In genomic region chr13:24551100-24551931, GRCm38 (mm10) we compare ENCODE assay signal across 9 mouse cellular contexts. TPM values are rescaled to one million over a fixed set of nuclear protein-coding genes. Genes with fewer than 3 reads are reported as not detected.
DNase-seq lines count a peak whose midpoint lies in the region; ATAC-seq and TF ChIP-seq lines count a peak whose summit lies in the region.
"Had no signal": no experiment of that assay in that cellular context is flagged by ENCODE, and none has a peak within 500 bp of the region (broad histone marks: within the 10 kb centered on the region; RNA-seq: fewer than 3 reads in every experiment).

No protein-coding gene starts in this region.

- 32% methylated on average over 10 of the region's 14 CpGs for WGBS in heart, embryonic 11.5 days (ENCODE audit: insufficient replicate concordance)
- WGBS in heart, adult 2 months: 28% methylated on average over 14 of the region's 14 CpGs
- 66% methylated on average over 13 of the region's 14 CpGs for WGBS in forebrain, embryonic 12.5 days

- no peaks in the 10 kb centered on the region for H3K36me3 ChIP-seq in heart, embryonic 11.5 days (ENCODE audit: control insufficient read depth, insufficient read depth, low read length)
- no peaks in the 10 kb centered on the region for H3K36me3 ChIP-seq in heart, adult 2 months (ENCODE audit: control insufficient read depth, insufficient read depth, low read length)
- H3K36me3 ChIP-seq in forebrain, embryonic 12.5 days (replicated peaks): no peaks in the 10 kb centered on the region

- ATAC-seq in heart, embryonic 11.5 days (replicated peaks; ENCODE audit: insufficient number of reproducible peaks, low FRiP score, low TSS enrichment): 0 out of 2 replicates have a peak, but pooled peaks have one; percentile 31
- peak; percentile 44; the same call in 1 of the 2 replicates for ATAC-seq in forebrain, embryonic 12.5 days (ENCODE audit: low FRiP score)
- ATAC-seq in megakaryocyte-erythroid progenitor cell, adult 5-6 weeks (replicated peaks; ENCODE audit: low FRiP score, low TSS enrichment, poor library complexity, severe bottlenecking): peak; percentile 93

- TF ChIP-seq EP300 in heart, adult 2 months (IDR thresholded peaks at IDR 0.05; ENCODE audit: insufficient read depth, low read depth, low read length): no peak

- no peak overlapping the region for H3K4me3 ChIP-seq in heart, embryonic 11.5 days (ENCODE audit: low read depth, low read length)
- no peak overlapping the region for H3K4me3 ChIP-seq in heart, adult 2 months
- no peak overlapping the region for H3K4me3 ChIP-seq in forebrain, embryonic 12.5 days (replicated peaks)

- intact Hi-C loops in heart, adult 2 months (cut with DNase I): no loop called here

- H3K79me2 ChIP-seq in heart, adult 2 months (replicated peaks; ENCODE audit: control insufficient read depth, insufficient read depth, low read length): no peaks in the 10 kb centered on the region

- no peaks in the 10 kb centered on the region for H3K9me3 ChIP-seq in heart, embryonic 11.5 days (replicated peaks; ENCODE audit: control insufficient read depth, low read length)
- H3K9me3 ChIP-seq in forebrain, embryonic 12.5 days: no peaks in the 10 kb centered on the region

- DNase-seq in heart, adult 2 months: no peak
- DNase-seq in CD4-positive helper T cell, adult 2 months (ENCODE audit: low read depth, low spot score): peak; percentile 58
- DNase-seq in cerebellum, adult 8-10 months: no peak
- DNase-seq in adrenal gland, postnatal 4 days (ENCODE audit: low spot score in 2 of 2): no peak
- no peak for DNase-seq in right cerebral cortex, postnatal 14 days
- DNase-seq: B cell, adult 2 months had no signal

- no peaks in the 10 kb centered on the region for H3K27me3 ChIP-seq in heart, embryonic 11.5 days (ENCODE audit: control insufficient read depth, insufficient read depth, low read length)
- no peaks in the 10 kb centered on the region for H3K27me3 ChIP-seq in heart, adult 2 months (ENCODE audit: control insufficient read depth, insufficient read depth, low read length)
- no peaks in the 10 kb centered on the region for H3K27me3 ChIP-seq in forebrain, embryonic 12.5 days

- H3K9ac ChIP-seq in heart, embryonic 11.5 days (ENCODE audit: low read depth, low read length): no peak overlapping the region
- no peak overlapping the region for H3K9ac ChIP-seq in heart, adult 2 months (ENCODE audit: low read depth, low read length)
- no peak overlapping the region for H3K9ac ChIP-seq in forebrain, embryonic 12.5 days

- H3K4me2 ChIP-seq in heart, embryonic 11.5 days: peak overlapping the region; percentile 12; the same call in 1 of the 2 replicates
- H3K4me2 ChIP-seq in forebrain, embryonic 12.5 days: no peak overlapping the region

- no peak overlapping the region for H3K27ac ChIP-seq in heart, embryonic 11.5 days (ENCODE audit: low read depth, low read length)
- no peak overlapping the region for H3K27ac ChIP-seq in heart, adult 2 months
- H3K27ac ChIP-seq in forebrain, embryonic 12.5 days: peak overlapping the region; percentile 56; the same call in 1 of the 2 replicates

- no peak for TF ChIP-seq CTCF in heart, adult 2 months (IDR thresholded peaks at IDR 0.05)

- H3K4me1 ChIP-seq in heart, embryonic 11.5 days (ENCODE audit: control insufficient read depth, insufficient read depth, low read length): peaks cover 14% of the 10 kb centered on the region
- H3K4me1 ChIP-seq in heart, adult 2 months (ENCODE audit: control insufficient read depth, insufficient read depth, low read length): no peaks in the 10 kb centered on the region
- peaks cover 29% of the 10 kb centered on the region for H3K4me1 ChIP-seq in forebrain, embryonic 12.5 days

- no peak for TF ChIP-seq POLR2A in heart, adult 2 months (IDR thresholded peaks at IDR 0.05; ENCODE audit: insufficient read depth, low read depth, low read length)

RNA-seq across cellular contexts. Expression of gene Ripor2, which starts 30.7 kb away (rescaled TPM):
- polyA plus RNA-seq in heart, embryonic 11.5 days (2014; fragmentation: Nextera tagmentation; extraction: Ambion mirVana): 5.8 and 6.5 TPM in 2 replicates
- total RNA-seq in heart, adult 2 months (2021): 1 to 10 TPM; 7.4 to 8.2 TPM
- 4.7 and 5.5 TPM in 2 replicates for polyA plus RNA-seq in heart, adult 2 months (2012; rRNA removed)
- 16.6 and 17.8 TPM in 2 replicates for polyA plus RNA-seq in forebrain, embryonic 12.5 days (2016; fragmentation: Nextera tagmentation; extraction: Ambion mirVana)
- total RNA-seq in megakaryocyte-erythroid progenitor cell, adult 5-6 weeks (2014; fragmentation: Nextera tagmentation): 34.1 and 50.0 TPM in 2 replicates
- 24.7 and 32.6 TPM in 2 replicates for total RNA-seq in megakaryocyte-erythroid progenitor cell, adult 5-6 weeks (2017)
- total RNA-seq in adrenal gland, postnatal 4 days (2021): 1 to 10 TPM; 9.1 to 9.7 TPM

Comparison
In these comparisons a context has a peak if more than half of its experiments do, and no peak if none do; other contexts are left out.
1. ATAC-seq: peak in every context shown above with its lines; median percentile 93 in megakaryocyte-erythroid progenitor cell, adult 5-6 weeks; 44 in forebrain, embryonic 12.5 days; 31 in heart, embryonic 11.5 days.